Mouse (Mus musculus): Measurements from ENCODE around the gene Lrrc58.

Gene Lrrc58

DNA sequence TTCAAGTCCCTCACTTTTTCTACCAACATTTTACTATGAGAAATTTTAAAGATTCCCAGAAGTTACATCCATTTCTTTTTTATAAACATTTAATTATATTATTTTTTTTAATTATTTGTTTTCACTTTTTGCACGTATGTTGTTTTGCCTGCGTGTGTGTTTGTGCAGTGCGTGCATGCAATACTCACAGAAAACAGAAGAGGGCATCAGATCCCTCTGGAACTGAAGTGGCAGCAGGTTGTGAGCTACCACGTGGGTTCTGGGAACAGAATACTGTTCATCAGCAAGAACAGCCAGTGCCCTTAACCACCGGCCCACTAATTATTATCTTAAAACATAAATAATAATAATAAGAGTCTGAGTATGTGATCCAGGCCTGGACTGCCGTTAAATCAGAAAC is 50.8 kb downstream of the Lrrc58 start:
- DNase-seq (ENCODE audit: low read depth in 1 of 2, low spot score in 2 of 2) = no peak

DNA sequence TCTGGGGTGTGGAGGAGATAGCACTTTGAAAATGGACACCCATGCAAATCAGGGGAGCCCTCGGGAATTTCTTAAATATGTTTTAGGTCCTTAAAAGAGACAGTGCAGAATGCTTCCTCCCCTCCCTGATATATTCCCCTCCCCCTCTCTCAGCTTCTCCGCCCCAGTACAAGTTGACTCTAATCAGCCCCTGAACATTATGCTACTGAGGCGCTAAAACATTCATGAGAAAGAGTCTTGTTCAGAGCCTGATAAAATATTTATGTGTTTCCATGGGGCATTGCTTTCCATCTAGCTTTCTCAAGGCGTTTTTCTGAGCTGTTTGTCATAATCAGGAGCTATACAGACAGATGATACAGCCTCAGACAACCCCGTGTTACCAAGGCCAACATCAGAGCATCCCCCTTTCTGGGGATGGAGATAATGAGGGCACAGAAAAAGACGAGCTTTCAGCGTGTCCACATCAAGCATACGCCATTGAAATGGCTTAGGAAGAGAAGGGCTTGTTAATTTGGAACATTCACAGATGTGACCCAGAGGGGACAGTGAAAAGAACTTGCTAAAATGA is 52.7 kb downstream of the Lrrc58 start:
- no peak for DNase-seq (ENCODE audit: low read depth in 1 of 2, low spot score in 2 of 2)

DNA sequence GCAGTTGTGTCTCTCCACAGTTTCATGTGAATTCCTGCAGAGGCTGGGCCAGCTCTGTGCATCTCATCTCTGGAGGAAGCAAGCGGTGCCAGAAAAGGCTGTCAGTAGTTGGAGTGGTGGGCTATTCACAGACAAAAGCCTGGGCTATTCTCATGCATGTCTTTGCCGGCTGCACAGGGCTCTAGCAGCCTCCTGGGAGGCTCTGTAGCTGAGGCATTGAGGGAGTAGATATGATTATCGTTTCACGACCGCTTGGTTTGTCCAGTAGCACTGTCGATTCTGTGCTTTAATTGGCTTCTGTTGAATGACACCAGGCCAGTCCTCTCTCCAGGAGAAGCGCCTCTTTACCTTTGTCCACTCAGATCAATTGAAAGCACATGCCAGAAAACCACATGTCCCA is 57.9 kb downstream of the Lrrc58 start:
- no peak for DNase-seq (ENCODE audit: low read depth in 1 of 2, low spot score in 2 of 2)

DNA sequence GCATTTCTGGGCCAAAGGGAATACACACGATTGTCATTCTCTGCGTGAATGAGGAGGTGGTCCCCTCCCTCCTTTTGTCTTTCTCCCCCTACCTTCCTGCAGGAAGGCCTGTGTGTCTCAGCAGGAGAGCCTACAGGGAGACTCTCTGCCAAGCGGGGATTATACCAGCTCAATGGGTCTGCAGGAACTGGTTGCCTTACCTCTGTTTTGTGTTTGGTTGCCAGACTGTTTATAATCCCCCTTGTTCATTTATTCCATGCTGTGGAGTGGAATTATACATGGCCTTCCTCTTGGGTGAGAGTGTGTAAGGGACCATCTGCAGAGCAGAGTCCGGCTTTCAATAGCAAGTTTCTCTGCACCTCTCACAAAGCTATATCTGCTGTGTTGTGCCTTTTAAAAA is 58.9 kb downstream of the Lrrc58 start:
- DNase-seq (ENCODE audit: low read depth in 1 of 2, low spot score in 2 of 2) = no peak

DNA sequence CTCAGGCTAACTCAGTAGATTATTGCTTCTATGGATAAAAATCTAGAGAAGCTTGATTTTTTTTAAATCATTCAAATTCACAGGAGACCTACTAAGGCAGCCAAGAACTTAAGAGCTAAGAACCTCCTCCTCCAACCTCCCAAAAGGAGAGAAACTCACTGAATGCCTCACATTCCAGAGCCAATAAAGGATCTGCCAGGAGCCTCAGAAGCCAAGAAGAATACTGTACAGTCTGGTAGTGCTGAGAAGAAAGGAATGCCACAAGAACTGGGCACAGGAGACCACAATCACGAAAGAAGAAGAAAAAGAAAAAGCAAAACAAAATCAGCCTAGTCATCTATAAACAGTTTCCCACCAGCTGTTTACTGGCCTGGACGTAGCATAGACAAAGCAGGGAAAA is 60.8 kb downstream of the Lrrc58 start:
- no peak for DNase-seq (ENCODE audit: low read depth in 1 of 2, low spot score in 2 of 2)

DNA sequence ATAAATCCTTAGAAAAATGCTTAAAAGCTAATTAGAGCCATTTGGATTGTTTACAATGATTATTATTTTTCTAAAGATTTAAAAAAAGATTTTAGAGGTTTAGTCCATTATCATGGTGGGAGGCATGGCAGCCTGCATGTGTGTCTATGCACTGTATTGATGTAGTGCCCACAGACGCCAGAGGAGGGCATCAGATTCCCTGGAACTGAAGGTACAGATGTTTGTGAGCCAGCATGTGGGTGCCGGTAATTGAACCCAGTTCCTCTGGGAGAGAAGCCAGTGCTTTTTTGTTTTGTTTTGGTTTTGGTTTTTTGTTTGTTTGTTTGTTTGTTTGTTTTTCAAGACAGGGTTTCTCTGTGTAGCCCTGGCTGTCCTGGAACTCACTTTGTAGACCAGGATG is 61.4 kb downstream of the Lrrc58 start:
- no peak for DNase-seq (ENCODE audit: low read depth in 1 of 2, low spot score in 2 of 2)

DNA sequence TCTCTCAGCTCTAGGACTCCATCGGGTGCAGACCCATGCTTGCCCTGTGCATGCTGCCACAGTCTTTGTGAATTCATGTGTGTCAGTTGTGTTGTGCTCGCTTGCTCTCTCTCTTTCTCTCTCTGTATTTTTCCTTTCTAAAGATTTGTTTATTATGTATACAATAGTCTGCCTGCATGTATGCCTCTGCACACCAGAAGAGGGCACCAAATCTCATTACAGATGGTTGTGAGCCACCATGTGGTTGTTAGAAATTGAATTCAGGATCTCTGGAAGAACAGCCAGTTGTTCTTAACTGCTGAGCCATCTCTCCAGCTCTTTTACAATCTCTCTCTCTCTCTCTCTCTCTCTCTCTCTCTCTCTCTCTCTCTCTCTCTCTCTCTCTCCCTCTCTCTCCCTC is 66.7 kb downstream of the Lrrc58 start:
- no peak for DNase-seq (ENCODE audit: low read depth in 1 of 2, low spot score in 2 of 2)

DNA sequence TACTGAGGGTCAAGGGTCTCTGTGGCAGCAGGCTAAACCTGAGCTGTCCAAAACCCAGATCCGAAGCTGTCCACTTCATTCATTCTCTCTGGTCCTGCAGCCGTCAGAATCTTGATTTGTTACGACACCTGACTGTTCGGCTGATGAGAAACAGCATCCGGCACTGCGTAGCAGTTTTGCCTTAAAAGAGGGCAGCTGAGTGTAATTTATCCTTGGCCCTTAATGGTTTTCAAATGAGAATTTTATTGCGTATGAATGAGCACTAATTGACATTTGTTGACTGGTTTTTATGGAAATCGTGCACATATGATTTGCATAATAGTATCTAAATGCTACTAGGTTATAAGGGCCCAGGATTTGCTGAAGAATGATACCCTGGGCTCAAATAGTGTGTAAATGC is 69.1 kb downstream of the Lrrc58 start:
- DNase-seq (ENCODE audit: low read depth in 1 of 2, low spot score in 2 of 2) = no peak

Data from monocyte, adult 2 months (primary cell).